Mouse (Mus musculus) frontal cortex, postnatal 10 days (tissue): ENCODE data around the gene Sell.
"Not testable (repeated sequence)": the region's sequence is repeated elsewhere in the genome, so short reads cannot be mapped to it uniquely, and the experiment has no call there.

Experiments
- DNase-seq, 2 experiments: peaks; one replicate each; pipeline ENCODE4 v3.0.0; 2022; ENCODE audit warnings: low spot score in 2 of 2, mixed read lengths in 1 of 2

Gene Sell

DNA sequence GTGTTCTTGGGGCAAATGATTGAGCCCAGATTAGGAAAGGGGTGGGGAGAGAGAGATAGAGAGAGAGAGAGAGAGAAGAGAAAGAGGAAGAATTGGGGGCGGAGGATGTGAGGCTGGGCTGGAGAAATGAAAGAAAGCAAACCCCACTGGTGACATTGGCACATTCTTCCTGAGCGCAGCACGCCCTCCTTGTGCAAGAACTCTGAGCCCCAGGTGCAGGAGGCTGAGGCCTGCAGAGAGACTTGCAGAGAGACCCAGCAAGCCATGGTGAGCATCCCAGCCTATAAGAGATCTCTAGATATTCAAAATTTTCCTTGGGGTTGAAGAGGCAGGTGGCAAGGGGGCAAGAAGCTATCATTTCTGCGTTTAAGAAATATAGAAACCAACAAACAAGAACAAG is at the start of gene Sell:
Sell (plus strand) TSS at position 58 of the 400 bp plus-strand sequence.
- no peak for DNase-seq

DNA sequence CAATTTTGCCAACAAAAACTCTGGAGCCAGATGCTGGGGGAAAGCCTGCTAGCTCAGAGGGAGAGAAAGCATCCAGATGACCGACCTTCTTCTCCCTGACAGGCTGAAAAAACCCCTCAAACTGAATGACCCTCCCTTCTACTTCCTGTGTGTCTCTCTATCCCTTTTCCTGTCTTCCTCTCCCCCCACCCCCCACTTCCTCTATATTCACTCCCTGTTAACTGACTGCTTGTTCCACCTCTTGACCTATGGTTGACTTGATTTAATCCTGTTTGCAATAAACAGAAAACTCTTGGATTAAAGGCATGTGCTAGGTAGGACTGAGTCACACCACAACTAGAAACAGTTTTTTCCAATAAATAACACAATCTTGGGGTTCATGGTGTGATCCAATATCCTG is 47.2 kb upstream of the Sell start:
- DNase-seq = no peak

DNA sequence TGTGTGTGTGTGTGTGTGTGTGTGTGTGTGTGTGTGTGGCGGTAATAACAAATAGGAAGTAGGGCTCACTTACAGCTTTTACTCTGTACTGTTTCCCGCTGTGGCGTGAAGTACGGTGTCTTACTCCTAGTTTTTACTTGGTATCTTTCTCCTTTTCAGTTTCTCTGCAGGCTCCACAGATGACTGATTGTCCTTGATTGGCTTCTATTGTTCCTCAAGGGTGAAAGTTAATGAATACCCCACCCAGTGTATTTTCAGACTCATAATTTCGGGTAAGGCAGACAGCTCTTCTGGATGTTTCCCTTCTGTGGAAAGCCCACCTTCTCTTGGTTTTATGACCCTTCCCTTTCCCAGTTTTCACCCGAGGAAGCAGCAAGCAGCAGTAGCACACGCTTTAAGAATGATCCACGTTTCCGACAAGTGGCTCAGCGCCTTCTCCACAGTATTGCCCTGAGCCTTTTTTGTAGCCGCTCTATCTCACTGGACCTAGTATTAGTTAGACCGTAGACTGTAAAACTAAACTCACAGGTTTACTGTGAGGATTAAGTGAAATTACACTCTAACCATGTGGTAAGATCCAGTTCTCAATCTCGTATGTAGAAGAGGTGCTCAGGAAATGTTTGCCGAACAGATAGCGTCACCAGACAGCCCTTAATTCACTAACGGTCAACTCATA is 43.4 kb upstream of the Sell start:
- no peak for DNase-seq

GRCm38 (mm10) chr1:164019789-164020188 is 42.0 kb upstream of the Sell start:
- DNase-seq = no peak

DNA sequence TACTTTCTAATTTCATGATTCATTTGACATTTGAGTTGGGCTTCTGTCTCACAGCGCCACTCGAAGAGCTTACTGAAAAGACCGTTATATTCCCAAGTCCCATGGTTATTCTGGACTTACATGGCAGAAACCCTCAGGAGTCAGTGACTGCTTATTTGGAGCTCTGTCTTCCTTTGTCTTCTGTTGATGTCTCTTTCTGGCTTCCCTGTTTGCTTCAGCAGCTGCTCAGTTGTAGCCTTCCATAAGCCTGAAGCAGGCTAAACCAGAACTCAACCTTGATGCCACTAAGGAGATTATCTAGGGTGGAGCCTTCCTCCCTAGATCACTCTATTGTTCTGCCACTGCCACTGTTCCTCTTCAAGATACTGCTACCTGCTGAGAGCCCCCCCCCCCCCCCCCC is 41.0 kb upstream of the Sell start:
- not testable (repeated sequence) for DNase-seq

- DNase-seq = not testable (repeated sequence)
Observed at GRCm38 (mm10) chr1:164022106-164022505, 39.7 kb upstream of the Sell start.

GRCm38 (mm10) chr1:164025685-164026084 is 36.1 kb upstream of the Sell start:
- no peak for DNase-seq

- DNase-seq = no peak
Observed at GRCm38 (mm10) chr1:164027416-164027815, 34.4 kb upstream of the Sell start.

GRCm38 (mm10) chr1:164040385-164041135 is 21.2 kb upstream of the Sell start:
- DNase-seq = no peak

DNA sequence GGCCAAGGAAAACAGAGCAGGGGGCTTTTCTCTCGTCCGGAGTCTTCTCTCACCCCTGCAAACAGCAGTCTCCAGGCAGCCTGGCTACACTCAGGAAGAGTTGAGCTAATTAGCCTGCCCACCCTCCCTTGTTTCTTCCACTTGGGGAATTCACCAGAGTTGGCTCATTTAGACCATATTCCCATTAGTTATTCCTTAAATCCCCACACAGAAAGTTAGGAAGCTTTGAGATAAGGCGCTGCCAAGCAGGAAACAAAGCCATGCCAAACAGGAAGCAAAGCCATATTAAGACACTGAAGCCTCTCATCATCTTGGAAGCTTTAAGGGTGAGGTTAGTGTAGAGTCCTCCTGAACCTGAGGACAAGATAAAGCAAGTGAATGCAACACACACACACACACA is 18.2 kb upstream of the Sell start:
- DNase-seq = no peak

DNA sequence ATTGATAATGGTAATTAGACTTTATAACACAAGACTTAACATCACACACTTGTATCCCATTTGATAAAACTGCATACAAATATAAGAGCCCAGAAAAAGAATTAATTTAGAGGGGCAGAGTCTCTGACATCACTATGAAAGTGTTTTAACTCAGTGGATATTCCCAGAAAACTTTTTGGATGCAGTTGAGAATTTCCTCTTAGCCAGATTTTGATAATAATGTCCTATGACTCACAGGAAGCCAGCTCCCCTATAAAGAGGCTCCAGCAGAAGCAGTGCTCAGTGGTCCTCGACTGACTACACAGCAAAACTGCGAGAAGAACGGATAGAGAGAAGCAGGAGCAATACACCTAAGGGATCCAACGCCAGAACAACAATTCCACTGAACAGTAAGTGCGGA is 13.8 kb upstream of the Sell start, which contains the start of gene Sele:
Sele (plus strand) TSS at position 301 of the 400 bp plus-strand sequence.
- no peak for DNase-seq

- DNase-seq = no peak
Observed at GRCm38 (mm10) chr1:164053561-164053960, 8.2 kb upstream of the Sell start.

- no peak for DNase-seq
Observed at GRCm38 (mm10) chr1:164054800-164055199, 7.0 kb upstream of the Sell start.

DNA sequence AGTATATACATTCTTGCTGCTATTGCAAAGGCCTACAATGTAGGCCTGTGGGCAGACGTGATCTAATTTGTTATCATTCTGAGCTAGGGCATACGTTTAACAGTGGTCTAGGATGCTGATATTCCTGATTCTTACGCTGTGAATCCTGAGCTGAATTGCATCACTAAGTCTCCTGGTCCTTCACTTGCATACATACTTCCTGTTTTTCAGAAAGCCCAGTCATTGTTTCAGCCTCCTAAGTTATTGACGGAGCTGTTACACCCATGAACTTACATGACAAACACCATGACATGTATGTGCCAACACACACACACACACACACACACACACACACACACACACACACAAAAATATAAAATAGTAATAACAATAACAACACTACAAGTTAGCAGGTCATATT is 1.7 kb upstream of the Sell start:
- DNase-seq = no peak

DNA sequence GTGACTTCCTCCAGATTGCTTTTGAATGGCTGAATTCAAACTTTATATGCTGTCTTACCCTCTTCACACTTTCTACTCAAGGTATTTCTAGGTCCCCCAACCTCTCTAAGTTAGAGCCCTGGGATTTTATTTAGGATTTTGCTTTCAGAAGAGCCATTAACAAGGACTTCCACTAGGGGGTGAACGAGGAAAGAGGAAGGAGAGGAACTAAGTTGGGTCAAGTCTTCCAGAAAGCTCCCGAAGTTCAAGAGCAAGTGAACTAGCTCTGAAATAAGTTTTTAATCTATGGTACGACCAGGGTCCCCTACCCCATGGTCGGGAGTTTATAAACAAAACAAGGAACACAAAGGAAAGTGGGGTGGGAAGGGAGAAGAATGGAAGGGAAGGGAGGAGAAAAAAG is 504 bp upstream of the Sell start:
- no peak for DNase-seq

DNA sequence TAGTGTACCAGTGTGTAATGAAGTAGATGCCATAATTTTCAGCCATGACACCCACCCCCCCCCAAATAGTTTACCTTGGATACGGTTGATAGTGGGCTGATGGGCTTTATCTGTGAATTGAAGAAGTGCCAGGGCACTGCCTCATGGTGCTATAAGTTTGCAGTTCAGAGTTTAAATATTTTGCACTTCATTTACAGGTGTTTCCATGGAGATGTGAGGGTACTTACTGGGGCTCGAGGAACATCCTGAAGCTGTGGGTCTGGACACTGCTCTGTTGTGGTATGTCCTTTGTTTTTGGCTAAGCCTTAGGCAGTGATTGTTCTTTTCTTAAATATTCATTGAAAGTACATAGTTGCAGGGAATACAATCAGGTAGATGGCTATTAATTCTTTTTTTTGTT is 1.1 kb downstream of the Sell start:
- DNase-seq = no peak

DNA sequence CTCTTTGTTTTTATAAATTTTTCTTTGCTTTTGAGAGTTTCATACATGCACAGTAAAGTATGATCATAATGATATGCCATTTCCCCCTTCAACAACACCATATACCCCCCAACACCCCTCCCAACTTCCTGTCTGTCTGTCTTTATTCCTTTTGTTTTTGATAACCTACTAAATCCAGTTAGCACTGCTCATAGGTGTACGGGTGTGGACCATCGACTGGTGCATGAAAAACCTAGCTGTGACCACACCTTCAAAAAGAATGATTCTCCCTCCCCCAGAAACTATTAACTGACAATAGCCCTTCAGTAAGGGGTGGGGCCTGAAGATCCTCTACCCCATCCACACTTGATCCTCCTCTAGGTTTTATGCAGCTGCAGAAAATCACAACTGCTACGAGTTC is 2.0 kb downstream of the Sell start:
- DNase-seq = no peak

DNA sequence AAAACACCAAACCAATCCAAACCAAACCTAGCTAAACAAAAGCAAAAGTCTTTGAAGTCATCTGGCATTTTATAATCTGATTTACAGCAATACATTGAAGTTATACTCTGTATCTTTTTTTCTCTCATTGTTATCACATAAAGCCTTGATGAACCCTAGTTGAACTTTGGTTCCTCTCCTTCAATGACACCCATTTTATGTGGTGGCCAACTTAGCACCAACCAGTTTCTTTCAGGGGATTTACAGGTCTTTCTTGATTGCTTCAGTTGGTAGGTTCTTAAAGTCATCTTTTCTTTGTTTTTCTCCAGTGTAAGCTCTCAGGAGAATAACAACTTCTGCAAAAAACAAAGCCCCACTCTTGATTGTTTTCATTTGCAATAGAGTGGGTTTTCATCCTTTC is 7.5 kb downstream of the Sell start:
- no peak for DNase-seq

DNA sequence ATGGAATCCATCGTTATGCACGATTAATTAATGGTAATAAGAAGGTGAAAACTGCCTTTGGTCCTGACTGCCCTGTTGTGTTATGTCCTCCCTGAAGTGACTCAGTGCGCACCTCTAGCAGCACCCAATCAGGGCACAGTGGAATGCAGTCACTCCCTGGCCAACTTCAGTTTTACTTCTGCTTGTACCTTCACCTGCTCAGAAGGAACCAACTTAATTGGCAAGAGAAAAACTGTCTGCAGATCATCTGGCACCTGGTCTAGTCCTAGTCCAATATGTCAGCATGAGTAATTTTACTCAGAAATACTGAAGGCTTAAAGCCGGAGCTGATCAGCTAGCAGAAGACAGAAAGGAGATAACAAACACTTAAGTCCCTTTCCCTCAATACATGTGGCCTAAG is 8.7 kb downstream of the Sell start:
- no peak for DNase-seq

DNA sequence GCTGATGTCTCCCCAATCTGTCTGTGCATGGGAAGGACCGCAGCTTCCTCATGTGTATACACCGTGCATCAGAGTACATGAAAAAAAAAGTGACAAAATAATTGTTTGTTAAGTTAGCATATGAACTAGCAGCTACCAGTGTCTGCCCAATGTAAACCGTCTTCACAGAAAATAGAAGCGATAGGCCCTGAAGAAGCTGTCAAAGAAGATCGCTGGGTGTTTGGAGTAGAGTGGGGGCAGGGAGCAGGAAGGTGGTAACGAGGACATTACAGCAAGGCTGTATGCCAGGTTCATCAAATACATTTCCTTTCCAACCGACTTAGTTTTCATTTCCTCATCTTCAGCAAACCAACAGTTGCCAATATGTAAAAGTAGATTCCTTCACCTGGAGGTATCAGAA is 9.3 kb downstream of the Sell start:
- DNase-seq = no peak

GRCm38 (mm10) chr1:164072001-164072400 is 10.2 kb downstream of the Sell start:
- no peak for DNase-seq

- no peak for DNase-seq
Observed at GRCm38 (mm10) chr1:164073091-164073490, 11.3 kb downstream of the Sell start.

DNA sequence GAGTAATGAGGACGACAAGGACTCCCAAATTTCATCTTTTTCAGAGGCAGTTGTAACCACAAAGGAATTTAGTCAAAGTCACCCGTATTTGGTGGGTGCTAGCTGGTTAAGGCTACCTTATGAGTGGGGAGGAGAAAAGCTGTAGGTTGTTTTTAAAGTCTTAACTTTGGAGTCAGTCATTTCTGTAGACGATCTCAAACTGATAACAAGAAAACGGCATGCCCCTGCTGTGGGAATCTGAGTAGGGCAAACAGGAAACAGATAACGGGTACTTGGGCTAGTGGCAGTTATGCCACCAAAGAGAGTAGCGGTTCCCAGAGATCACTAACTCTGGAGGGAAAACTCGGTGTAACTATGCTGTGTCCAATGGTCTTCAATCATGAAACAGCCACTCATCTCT is 12.0 kb downstream of the Sell start:
- no peak for DNase-seq
